Mouse (Mus musculus): Measurements from ENCODE around the gene Pbp2. TPM values are rescaled to one million over a fixed set of nuclear protein-coding genes. Genes with fewer than 3 reads are reported as not detected.

Gene Pbp2
- polyA plus RNA-seq, 1 experiment, result not detected

- no peak overlapping the region for H3K27ac ChIP-seq (replicated peaks; ENCODE audit: low read depth, low read length)
- no peaks in the 10 kb centered on the region; the same call in 1 of the 2 replicates for H3K4me1 ChIP-seq (ENCODE audit: control insufficient read depth, insufficient read depth, insufficient read length, low read length)
- no peak overlapping the region for H3K4me3 ChIP-seq (ENCODE audit: insufficient read depth, low read depth, low read length)
These were observed 31.9 kb downstream of the Pbp2 start for GRCm38 (mm10) chr6:135278302-135278701.

GRCm38 (mm10) chr6:135276474-135277295 is 33.5 kb downstream of the Pbp2 start:
- Histone ChIP-seq H3K4me1 (ENCODE audit: control insufficient read depth, insufficient read depth, insufficient read length, low read length) (no peaks in the 10 kb centered on the region; the same call in 1 of the 2 replicates), H3K4me3 (ENCODE audit: insufficient read depth, low read depth, low read length) (no peak overlapping the region), H3K27ac (replicated peaks; ENCODE audit: low read depth, low read length) (no peak overlapping the region)

DNA sequence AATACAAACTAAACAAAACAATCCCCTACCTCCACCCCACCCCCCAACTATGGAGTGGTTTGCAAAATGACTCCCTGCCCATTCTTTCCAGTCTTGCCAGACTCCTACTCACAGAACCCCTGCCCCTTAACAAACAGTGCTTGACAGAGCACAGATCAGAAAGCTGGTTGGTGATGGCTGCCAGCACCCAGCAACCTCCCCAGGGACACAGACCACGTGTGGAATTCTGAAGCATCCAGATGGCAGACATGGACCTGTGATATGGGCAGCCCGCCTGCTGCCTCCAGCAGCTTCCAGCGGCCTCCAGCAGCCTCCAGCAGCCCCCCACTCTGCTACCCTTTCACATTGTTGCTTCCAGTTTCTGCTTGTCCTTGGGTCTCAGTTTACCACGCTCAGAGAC is 35.0 kb downstream of the Pbp2 start:
- Histone ChIP-seq H3K4me3 (ENCODE audit: insufficient read depth, low read depth, low read length) (no peak overlapping the region), H3K27ac (replicated peaks; ENCODE audit: low read depth, low read length) (no peak overlapping the region), H3K4me1 (ENCODE audit: control insufficient read depth, insufficient read depth, insufficient read length, low read length) (no peaks in the 10 kb centered on the region; the same call in 1 of the 2 replicates)

DNA sequence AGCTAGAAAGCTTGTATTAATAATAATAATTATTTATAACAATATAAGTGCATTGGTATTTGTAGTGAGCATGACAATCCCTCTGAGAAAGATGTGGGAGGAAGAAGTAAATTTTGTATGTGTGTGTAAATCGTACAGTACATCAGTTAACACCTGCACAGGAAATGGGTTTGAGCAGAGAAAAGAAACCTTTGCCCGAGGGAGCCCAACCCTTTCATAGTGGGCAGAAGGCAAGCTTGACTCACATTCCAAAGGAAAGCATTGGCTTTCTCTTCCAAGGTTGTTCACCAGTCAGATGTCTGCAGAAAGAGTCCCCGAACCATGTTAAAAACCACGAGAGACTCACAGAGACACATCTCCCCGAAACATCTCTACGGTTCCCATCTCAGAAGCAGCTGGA is 37.1 kb downstream of the Pbp2 start:
- Histone ChIP-seq H3K4me1 (ENCODE audit: control insufficient read depth, insufficient read depth, insufficient read length, low read length) (no peaks in the 10 kb centered on the region; the same call in 1 of the 2 replicates), H3K27ac (replicated peaks; ENCODE audit: low read depth, low read length) (no peak overlapping the region)

GRCm38 (mm10) chr6:135271761-135272160 is 38.4 kb downstream of the Pbp2 start:
- Histone ChIP-seq H3K27ac (replicated peaks; ENCODE audit: low read depth, low read length) (no peak overlapping the region), H3K4me1 (ENCODE audit: control insufficient read depth, insufficient read depth, insufficient read length, low read length) (no peaks in the 10 kb centered on the region; the same call in 1 of the 2 replicates), H3K4me3 (ENCODE audit: insufficient read depth, low read depth, low read length) (no peak overlapping the region)

More for the DNA sequence above, 37.1 kb downstream of the Pbp2 start:
- H3K4me3 ChIP-seq (ENCODE audit: insufficient read depth, low read depth, low read length), result no peak overlapping the region

DNA sequence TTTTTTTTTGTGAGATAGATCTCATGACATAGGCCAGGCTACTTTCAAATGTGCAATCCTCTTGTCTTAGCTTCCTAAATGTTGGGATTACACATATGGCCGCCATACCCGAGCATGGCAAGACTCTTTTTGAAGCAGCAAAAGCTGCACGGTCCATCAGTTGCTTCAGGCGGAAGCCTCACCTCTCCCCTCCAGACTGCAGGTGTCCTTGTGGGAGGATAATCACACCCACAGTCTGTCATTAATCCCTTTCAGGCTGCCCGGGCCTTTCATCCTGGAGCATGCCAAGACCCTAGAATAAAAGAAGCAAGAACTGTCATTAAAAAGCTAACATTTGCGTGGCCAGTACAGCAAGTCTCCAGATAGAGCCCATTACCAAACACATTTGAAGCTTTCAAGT is 40.6 kb downstream of the Pbp2 start:
- Histone ChIP-seq H3K27ac (replicated peaks; ENCODE audit: low read depth, low read length) (no peak overlapping the region), H3K4me3 (ENCODE audit: insufficient read depth, low read depth, low read length) (no peak overlapping the region), H3K4me1 (ENCODE audit: control insufficient read depth, insufficient read depth, insufficient read length, low read length) (no peaks in the 10 kb centered on the region; the same call in 1 of the 2 replicates)

DNA sequence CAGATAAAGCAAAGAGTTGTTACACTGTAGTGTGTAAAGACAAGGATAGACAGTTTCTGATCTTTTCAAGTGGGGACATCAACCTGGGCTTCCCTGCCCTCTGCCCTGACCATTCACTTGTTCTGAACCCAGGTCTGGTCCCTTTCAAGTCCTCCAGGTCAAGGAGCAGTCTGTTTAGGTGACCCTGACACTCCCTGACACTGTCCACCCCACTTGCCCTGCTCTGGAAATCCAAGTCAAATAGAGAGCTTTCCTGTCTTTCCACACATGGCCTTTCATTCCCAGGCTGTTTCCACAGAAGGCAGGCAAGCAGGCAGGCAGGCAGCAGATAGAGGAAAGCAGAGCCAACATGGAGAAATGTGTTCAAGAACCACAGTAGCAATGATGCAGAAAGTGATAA is 41.8 kb downstream of the Pbp2 start:
- Histone ChIP-seq H3K27ac (replicated peaks; ENCODE audit: low read depth, low read length) (no peak overlapping the region), H3K4me3 (ENCODE audit: insufficient read depth, low read depth, low read length) (no peak overlapping the region), H3K4me1 (ENCODE audit: control insufficient read depth, insufficient read depth, insufficient read length, low read length) (no peaks in the 10 kb centered on the region; the same call in 1 of the 2 replicates)

- Histone ChIP-seq H3K4me1 (ENCODE audit: control insufficient read depth, insufficient read depth, insufficient read length, low read length) (no peaks in the 10 kb centered on the region), H3K4me3 (ENCODE audit: insufficient read depth, low read depth, low read length) (no peak overlapping the region), H3K27ac (replicated peaks; ENCODE audit: low read depth, low read length) (no peak overlapping the region)
These were observed 43.0 kb downstream of the Pbp2 start for GRCm38 (mm10) chr6:135267221-135267620.

DNA sequence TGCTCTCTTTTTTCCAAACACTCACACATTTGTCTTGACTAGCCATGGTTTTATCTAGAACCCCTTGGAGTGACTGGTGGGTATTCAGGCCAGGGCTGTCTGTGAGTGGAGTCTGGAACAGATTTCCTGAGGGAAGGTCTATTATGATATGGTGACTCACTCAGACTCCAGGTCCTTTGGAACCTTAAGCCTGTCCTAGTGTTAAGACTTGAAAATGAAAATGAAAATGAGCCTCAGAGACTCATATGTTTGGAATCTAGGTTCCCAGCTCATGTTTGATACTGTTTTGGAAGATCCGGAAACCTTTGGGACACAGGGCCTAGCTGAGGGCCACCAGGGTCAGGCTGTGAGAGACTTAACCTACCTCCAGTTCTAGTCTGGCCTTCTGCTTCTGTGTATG is 44.1 kb downstream of the Pbp2 start:
- no peak overlapping the region for H3K4me3 ChIP-seq (ENCODE audit: insufficient read depth, low read depth, low read length)

GRCm38 (mm10) chr6:135264136-135264535 is 46.1 kb downstream of the Pbp2 start:
- Histone ChIP-seq H3K4me1 (ENCODE audit: control insufficient read depth, insufficient read depth, insufficient read length, low read length) (no peaks in the 10 kb centered on the region), H3K4me3 (ENCODE audit: insufficient read depth, low read depth, low read length) (no peak overlapping the region), H3K27ac (replicated peaks; ENCODE audit: low read depth, low read length) (no peak overlapping the region)

More for the DNA sequence above, 44.1 kb downstream of the Pbp2 start:
- H3K27ac ChIP-seq (replicated peaks; ENCODE audit: low read depth, low read length), result no peak overlapping the region
- H3K4me1 ChIP-seq (ENCODE audit: control insufficient read depth, insufficient read depth, insufficient read length, low read length), result no peaks in the 10 kb centered on the region

- Histone ChIP-seq H3K4me1 (ENCODE audit: control insufficient read depth, insufficient read depth, insufficient read length, low read length) (no peaks in the 10 kb centered on the region), H3K4me3 (ENCODE audit: insufficient read depth, low read depth, low read length) (no peak overlapping the region), H3K27ac (replicated peaks; ENCODE audit: low read depth, low read length) (no peak overlapping the region)
These were observed 47.6 kb downstream of the Pbp2 start for GRCm38 (mm10) chr6:135262565-135262964.

DNA sequence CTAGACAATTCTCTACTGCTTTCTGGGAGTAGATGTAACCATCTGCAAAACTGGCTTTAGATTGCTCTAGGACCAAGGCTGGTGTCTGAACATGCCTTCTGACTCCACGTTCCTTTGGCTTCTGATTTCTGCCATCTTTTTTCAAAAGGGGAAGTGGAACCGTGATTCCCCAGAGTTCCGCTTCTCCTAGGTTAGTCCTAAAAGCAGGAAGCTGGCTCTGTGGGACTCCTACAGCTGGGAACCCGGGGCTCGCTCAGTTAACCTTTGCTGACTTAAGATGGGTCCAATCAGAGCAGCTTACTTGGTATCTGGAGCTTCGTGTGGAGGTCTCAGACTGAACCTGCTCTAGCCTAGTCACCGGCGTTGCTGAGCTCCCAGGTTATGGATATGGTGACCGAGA is 49.1 kb downstream of the Pbp2 start:
- Histone ChIP-seq H3K4me1 (ENCODE audit: control insufficient read depth, insufficient read depth, insufficient read length, low read length) (no peaks in the 10 kb centered on the region), H3K4me3 (ENCODE audit: insufficient read depth, low read depth, low read length) (no peak overlapping the region), H3K27ac (replicated peaks; ENCODE audit: low read depth, low read length) (no peak overlapping the region)

DNA sequence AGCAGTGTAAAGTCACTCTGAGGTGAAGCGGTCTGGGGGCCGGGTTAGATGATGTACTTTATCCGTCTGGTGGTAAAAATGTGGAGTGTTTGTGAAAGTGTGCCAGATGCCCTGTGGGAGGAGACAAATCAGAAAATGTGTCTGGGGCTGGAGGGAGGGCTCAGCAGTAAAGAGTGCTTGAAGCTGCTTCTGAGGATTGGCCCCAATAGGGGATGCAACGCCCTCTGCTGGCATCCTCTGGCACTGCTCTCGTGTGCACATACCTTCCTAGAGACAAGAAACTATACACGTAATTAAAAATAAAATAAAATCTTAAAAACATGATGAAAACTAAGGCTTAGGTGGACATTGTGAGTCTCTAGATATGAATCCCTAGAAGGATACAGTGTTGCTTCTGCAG is 49.8 kb downstream of the Pbp2 start:
- no peak overlapping the region for H3K27ac ChIP-seq (replicated peaks; ENCODE audit: low read depth, low read length)
- no peaks in the 10 kb centered on the region for H3K4me1 ChIP-seq (ENCODE audit: control insufficient read depth, insufficient read depth, insufficient read length, low read length)

More for the DNA sequence above, 49.8 kb downstream of the Pbp2 start:
- no peak overlapping the region for H3K4me3 ChIP-seq (ENCODE audit: insufficient read depth, low read depth, low read length)
